Mouse (Mus musculus) liver, adult 2 months (tissue): Measurements from ENCODE around the gene Gadd45gip1.

Experiments used
- CTCF ChIP-seq: fragments of 200-500 bp; IDR thresholded peaks from 2 replicates; pipeline ENCODE4 v1.5.1; 2011; ENCODE audit warnings: low read depth, low read length, control low read depth
- POLR2A ChIP-seq: fragments of 200-500 bp; IDR thresholded peaks from 2 replicates; pipeline ENCODE4 v1.6.1; 2011; ENCODE audit warnings: low read length, control low read depth; ENCODE audit not compliant: insufficient read depth; ENCODE audit errors: extremely low read depth

GRCm38 (mm10) chr8:84790537-84790936 lies 40.8 kb upstream of the Gadd45gip1 start:
- TF ChIP-seq CTCF (no peak), POLR2A (no peak)
